Mouse (Mus musculus) brain, embryonic 14.5 days (tissue): ENCODE measurements around the gene Tmem80.

Experiments
- CTCF ChIP-seq: fragments of 200-500 bp; IDR thresholded peaks from 2 replicates; pipeline ENCODE4 v1.5.1; 2012; ENCODE audit warnings: inconsistent platforms, mild to moderate bottlenecking, moderate library complexity, borderline replicate concordance; ENCODE audit not compliant: insufficient read depth, insufficient read length; ENCODE audit errors: extremely low read depth
- POLR2A ChIP-seq: fragments of 200-500 bp; IDR thresholded peaks from 2 replicates; pipeline ENCODE4 v1.6.1; 2012; ENCODE audit warnings: mild to moderate bottlenecking, inconsistent platforms, borderline replicate concordance; ENCODE audit not compliant: poor library complexity, insufficient read depth, insufficient read length, severe bottlenecking; ENCODE audit errors: extremely low read depth

GRCm38 (mm10) chr7:141292583-141293388 is 34.8 kb upstream of the Tmem80 start:
- no peak for TF ChIP-seq POLR2A
- no peak for TF ChIP-seq CTCF
